Mouse (Mus musculus): ENCODE results near the gene Gm12185. TPM values are rescaled to one million over a fixed set of nuclear protein-coding genes. Genes with fewer than 3 reads are reported as not detected.

The Gm12185 gene
- polyA plus RNA-seq, 1 experiment from 2014 or later, result not detected

DNA sequence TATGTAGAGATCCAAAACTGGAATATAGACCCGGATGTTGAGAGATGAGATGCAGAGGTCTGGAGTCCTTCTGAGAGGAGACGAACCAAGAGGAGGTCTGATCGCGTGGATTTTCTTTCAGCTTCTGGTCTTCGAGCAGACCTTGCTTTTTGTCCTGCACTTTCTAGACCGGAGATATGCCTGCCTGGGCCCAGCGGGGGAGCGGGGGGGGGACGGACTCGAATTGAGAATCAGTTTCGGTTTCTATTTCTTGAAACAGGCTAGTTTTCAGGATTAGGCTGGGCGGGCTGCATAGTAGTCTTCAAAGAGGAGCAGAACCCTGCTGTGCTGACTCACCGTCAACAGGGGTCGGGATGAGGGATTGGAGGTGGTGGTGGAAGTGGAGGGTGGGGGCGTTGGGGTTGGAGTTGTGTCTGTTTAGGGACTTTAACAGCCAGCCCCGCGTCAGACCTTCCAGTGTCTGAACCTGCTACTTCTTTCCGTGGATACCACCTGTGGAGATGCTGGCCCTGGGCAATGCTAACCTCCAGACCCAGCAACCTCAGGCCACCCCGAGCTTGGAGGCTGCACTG, 120.7 kb downstream of the Gm12185 start, which contains the start of gene Irgm1:
Irgm1 (minus strand) TSS at position 483 of the 572 bp plus-strand sequence.
- WGBS, result 2% methylated on average over 19 of the region's 19 CpGs
- peaks cover 25% of the 10 kb centered on the region for H3K4me1 ChIP-seq (ENCODE audit: control insufficient read depth, insufficient read depth, low read length)
- H3K27me3 ChIP-seq (ENCODE audit: control insufficient read depth, insufficient read depth, low read length), result no peaks in the 10 kb centered on the region
- ATAC-seq (ENCODE audit: insufficient read depth, low FRiP score), result peak; percentile 32
- H3K9ac ChIP-seq (ENCODE audit: low read length), result peak within 1 kb of the TSS; percentile 83
- H3K4me3 ChIP-seq (replicated peaks; ENCODE audit: low read length), result peak within 1 kb of the TSS; percentile 62
- H3K9me3 ChIP-seq (replicated peaks; ENCODE audit: control insufficient read depth, low read length), result no peaks in the 10 kb centered on the region
- peak within 1 kb of the TSS; percentile 67 for H3K4me2 ChIP-seq (ENCODE audit: low read depth, low read length)
- no peaks in the 10 kb centered on the region for H3K36me3 ChIP-seq (ENCODE audit: control insufficient read depth, insufficient read depth, low read length)
- H3K27ac ChIP-seq (ENCODE audit: low read length), result peak within 1 kb of the TSS; percentile 90

DNA sequence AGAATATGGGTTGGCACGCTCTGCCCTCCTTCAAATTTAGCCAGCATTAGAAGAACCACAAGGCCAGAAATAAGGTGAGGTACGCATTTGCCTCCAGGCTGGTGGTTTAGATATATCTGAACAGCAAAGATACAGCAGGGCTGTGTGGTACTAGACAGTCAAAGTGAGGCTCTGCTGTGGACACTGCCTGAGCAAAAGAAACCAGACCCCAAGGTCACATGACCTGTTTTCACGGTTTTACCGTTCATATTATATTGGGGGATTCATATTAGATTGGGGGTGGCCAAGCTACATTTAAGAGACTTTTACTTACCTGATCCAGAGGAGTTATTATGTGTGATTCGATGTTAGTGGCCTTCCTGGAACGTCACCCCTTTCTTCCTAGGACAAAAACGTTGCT, 121.2 kb downstream of the Gm12185 start:
- Histone ChIP-seq H3K9me3 (replicated peaks; ENCODE audit: control insufficient read depth, low read length) (no peaks in the 10 kb centered on the region), H3K36me3 (ENCODE audit: control insufficient read depth, insufficient read depth, low read length) (0 out of 2 replicates have a peak, but pooled peaks cover 4% of the 10 kb centered on the region), H3K4me3 (replicated peaks; ENCODE audit: low read length) (peak overlapping the region; percentile 62), H3K9ac (ENCODE audit: low read length) (peak overlapping the region; percentile 83), H3K27me3 (ENCODE audit: control insufficient read depth, insufficient read depth, low read length) (no peaks in the 10 kb centered on the region), H3K4me1 (ENCODE audit: control insufficient read depth, insufficient read depth, low read length) (peaks cover 25% of the 10 kb centered on the region), H3K4me2 (ENCODE audit: low read depth, low read length) (peak overlapping the region; percentile 67), H3K27ac (ENCODE audit: low read length) (peak overlapping the region; percentile 90)
- 33% methylated on average over 7 of the region's 7 CpGs for WGBS
- ATAC-seq (ENCODE audit: insufficient read depth, low FRiP score), result no peak

DNA sequence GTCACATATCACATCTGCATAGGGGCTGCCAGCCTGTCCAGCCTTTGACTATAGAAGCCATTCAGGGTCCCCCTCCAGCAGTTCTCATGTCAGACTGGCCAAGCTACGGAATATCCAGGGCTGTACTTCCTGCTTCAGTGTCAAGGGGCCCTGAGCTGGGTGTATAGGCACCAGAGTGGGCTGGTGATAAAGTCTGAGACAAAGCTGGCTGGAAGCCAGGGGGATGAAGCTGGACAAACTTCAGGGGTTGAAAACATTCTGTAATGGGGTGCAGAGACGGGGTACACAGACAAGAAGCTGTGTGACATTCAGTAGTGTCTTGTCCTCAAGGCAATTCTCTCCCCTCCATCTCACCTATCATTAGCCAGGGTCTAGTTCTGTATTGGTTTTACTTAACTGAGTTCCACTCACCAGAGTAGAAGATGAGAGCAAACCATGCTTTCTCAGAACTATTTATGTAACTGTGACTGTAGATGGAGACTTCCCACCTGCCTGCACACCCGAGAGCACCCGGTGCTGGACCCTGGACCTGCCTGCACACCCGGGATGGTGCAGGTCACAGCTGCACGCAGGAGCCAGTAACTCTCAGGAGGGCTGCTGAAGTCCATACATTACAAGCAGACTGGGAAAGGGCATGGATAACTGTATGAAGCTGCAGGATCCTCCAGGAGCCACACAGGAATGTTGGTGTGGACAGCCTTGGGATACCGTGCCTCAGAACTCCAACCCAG, 122.5 kb downstream of the Gm12185 start:
- peak overlapping the region; percentile 67 for H3K4me2 ChIP-seq (ENCODE audit: low read depth, low read length)
- WGBS, result 37% methylated on average over 7 of the region's 7 CpGs
- H3K4me1 ChIP-seq (ENCODE audit: control insufficient read depth, insufficient read depth, low read length), result peaks cover 25% of the 10 kb centered on the region
- H3K4me3 ChIP-seq (replicated peaks; ENCODE audit: low read length), result peak overlapping the region; percentile 62
- H3K27me3 ChIP-seq (ENCODE audit: control insufficient read depth, insufficient read depth, low read length), result no peaks in the 10 kb centered on the region
- 0 out of 2 replicates have a peak, but pooled peaks cover 4% of the 10 kb centered on the region for H3K36me3 ChIP-seq (ENCODE audit: control insufficient read depth, insufficient read depth, low read length)
- peak overlapping the region; percentile 60 for H3K27ac ChIP-seq (ENCODE audit: low read length)
- no peak for ATAC-seq (ENCODE audit: insufficient read depth, low FRiP score)
- no peaks in the 10 kb centered on the region for H3K9me3 ChIP-seq (replicated peaks; ENCODE audit: control insufficient read depth, low read length)
- peak overlapping the region; percentile 54 for H3K9ac ChIP-seq (ENCODE audit: low read length)

DNA sequence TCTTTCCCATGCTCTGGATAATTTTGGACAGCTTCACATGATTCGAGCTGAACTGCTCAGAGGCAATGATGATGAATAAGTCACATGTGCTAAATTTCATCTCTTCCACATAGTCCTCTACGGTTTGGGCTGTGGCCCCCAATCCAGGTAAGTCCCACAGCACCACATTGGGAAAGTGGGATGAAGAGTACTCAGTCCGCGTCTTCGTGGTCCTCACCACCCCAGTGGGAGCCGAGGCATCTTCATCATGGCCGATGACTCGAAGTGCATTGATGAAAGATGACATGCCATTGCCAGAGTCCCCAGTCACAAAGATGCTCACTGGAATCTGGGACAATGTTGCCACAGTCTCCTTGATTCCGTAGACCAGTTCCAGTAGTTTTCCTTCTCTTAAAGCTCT, 125.5 kb downstream of the Gm12185 start:
- no peak for ATAC-seq (ENCODE audit: insufficient read depth, low FRiP score)
- no peak overlapping the region for H3K4me3 ChIP-seq (replicated peaks; ENCODE audit: low read length)
- H3K4me2 ChIP-seq (ENCODE audit: low read depth, low read length), result no peak overlapping the region
- no peaks in the 10 kb centered on the region for H3K27me3 ChIP-seq (ENCODE audit: control insufficient read depth, insufficient read depth, low read length)
- no peak overlapping the region for H3K9ac ChIP-seq (ENCODE audit: low read length)
- 96% methylated on average over 9 of the region's 9 CpGs for WGBS
- no peak overlapping the region for H3K27ac ChIP-seq (ENCODE audit: low read length)
- 0 out of 2 replicates have a peak, but pooled peaks cover 4% of the 10 kb centered on the region for H3K36me3 ChIP-seq (ENCODE audit: control insufficient read depth, insufficient read depth, low read length)
- H3K4me1 ChIP-seq (ENCODE audit: control insufficient read depth, insufficient read depth, low read length), result peaks cover 17% of the 10 kb centered on the region
- H3K9me3 ChIP-seq (replicated peaks; ENCODE audit: control insufficient read depth, low read length), result no peaks in the 10 kb centered on the region

DNA sequence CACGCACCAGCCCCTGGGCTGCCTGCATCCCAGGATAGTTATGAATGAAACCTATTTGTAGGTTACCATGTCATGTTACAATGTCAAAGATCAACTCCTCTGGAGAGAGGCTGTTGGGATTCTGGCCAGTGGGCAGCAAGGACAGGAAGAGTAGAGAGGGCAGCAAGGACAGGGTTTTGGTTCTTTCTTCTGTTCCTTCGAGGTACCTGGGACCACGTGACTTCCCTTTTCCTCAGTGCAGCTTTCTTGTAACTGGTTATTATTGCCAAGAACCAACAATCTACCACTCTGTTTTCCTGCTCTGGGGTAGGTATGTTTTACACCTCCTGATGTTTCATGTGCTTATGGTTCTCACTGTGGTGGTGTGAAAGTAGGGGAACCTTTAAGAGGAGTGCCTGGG, 128.2 kb downstream of the Gm12185 start:
- Histone ChIP-seq H3K4me2 (ENCODE audit: low read depth, low read length) (no peak overlapping the region), H3K36me3 (ENCODE audit: control insufficient read depth, insufficient read depth, low read length) (0 out of 2 replicates have a peak, but pooled peaks cover 4% of the 10 kb centered on the region), H3K9ac (ENCODE audit: low read length) (no peak overlapping the region), H3K4me1 (ENCODE audit: control insufficient read depth, insufficient read depth, low read length) (no peaks in the 10 kb centered on the region), H3K27me3 (ENCODE audit: control insufficient read depth, insufficient read depth, low read length) (no peaks in the 10 kb centered on the region), H3K4me3 (replicated peaks; ENCODE audit: low read length) (no peak overlapping the region), H3K27ac (ENCODE audit: low read length) (no peak overlapping the region), H3K9me3 (replicated peaks; ENCODE audit: control insufficient read depth, low read length) (no peaks in the 10 kb centered on the region)
- WGBS, result 88% methylated on average over 3 of the region's 3 CpGs
- ATAC-seq (ENCODE audit: insufficient read depth, low FRiP score), result no peak

DNA sequence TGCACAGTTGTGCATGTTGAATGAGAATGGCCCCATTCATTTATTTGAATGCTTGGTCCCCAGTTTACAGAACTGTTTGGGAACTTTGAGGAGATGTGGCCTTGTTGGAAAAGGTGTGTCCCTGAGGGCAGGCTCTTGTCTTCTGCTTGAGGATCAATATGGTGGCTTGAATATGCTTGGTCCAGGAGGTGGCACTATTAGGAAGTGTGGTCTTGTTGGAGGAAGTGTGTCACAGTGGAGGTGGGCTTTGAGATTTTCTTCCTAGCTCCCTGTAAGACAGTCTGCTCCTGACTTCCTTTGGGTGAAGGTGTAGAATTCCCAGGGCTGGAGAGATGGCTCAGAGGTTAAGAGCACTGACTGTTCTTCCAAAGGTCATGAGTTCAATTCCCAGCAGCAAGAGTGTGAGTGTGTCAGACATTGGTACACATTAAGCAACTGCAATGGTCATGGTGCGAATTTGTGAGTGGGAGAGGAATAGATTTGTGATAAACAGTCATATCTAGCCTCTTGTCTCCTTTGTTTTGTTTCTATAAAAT, 129.2 kb downstream of the Gm12185 start:
- no peak overlapping the region for H3K9ac ChIP-seq (ENCODE audit: low read length)
- no peak for ATAC-seq (ENCODE audit: insufficient read depth, low FRiP score)
- no peak overlapping the region for H3K4me2 ChIP-seq (ENCODE audit: low read depth, low read length)
- no peaks in the 10 kb centered on the region for H3K4me1 ChIP-seq (ENCODE audit: control insufficient read depth, insufficient read depth, low read length)
- no peaks in the 10 kb centered on the region for H3K27me3 ChIP-seq (ENCODE audit: control insufficient read depth, insufficient read depth, low read length)
- no peaks in the 10 kb centered on the region for H3K9me3 ChIP-seq (replicated peaks; ENCODE audit: control insufficient read depth, low read length)
- 0 out of 2 replicates have a peak, but pooled peaks cover 4% of the 10 kb centered on the region for H3K36me3 ChIP-seq (ENCODE audit: control insufficient read depth, insufficient read depth, low read length)
- H3K27ac ChIP-seq (ENCODE audit: low read length), result no peak overlapping the region
- no peak overlapping the region for H3K4me3 ChIP-seq (replicated peaks; ENCODE audit: low read length)
- WGBS, result 64% methylated on average over 1 of the region's 1 CpGs

DNA sequence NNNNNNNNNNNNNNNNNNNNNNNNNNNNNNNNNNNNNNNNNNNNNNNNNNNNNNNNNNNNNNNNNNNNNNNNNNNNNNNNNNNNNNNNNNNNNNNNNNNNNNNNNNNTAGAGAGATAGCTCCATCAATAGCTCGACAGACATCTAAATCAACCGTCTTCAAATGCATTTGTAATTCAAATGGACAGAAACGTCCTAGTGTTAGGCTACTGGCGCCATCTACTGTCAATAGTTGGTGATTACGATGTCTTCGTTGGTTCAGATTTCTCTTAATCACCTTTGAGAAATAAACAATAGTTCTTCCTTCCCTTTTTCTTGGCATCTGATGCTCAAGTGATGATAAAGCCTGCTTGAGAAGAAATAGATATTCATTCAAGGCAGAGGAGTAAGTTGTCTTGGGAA, 133.0 kb downstream of the Gm12185 start:
- Histone ChIP-seq H3K27me3 (ENCODE audit: control insufficient read depth, insufficient read depth, low read length) (no peaks in the 10 kb centered on the region), H3K4me3 (replicated peaks; ENCODE audit: low read length) (peak overlapping the region; percentile 81; the same call in 1 of the 2 replicates), H3K4me2 (ENCODE audit: low read depth, low read length) (peak overlapping the region; percentile 56), H3K36me3 (ENCODE audit: control insufficient read depth, insufficient read depth, low read length) (no peaks in the 10 kb centered on the region), H3K9me3 (replicated peaks; ENCODE audit: control insufficient read depth, low read length) (no peaks in the 10 kb centered on the region), H3K27ac (ENCODE audit: low read length) (no peak overlapping the region), H3K4me1 (ENCODE audit: control insufficient read depth, insufficient read depth, low read length) (peaks cover 10% of the 10 kb centered on the region), H3K9ac (ENCODE audit: low read length) (no peak overlapping the region)
- no peak for ATAC-seq (ENCODE audit: insufficient read depth, low FRiP score)
- under 1% methylated on average over 6 of the region's 6 CpGs for WGBS
